Mouse (Mus musculus) myocyte (in vitro differentiated cells): ENCODE data around the gene Dennd1b.

Experiments
- CEBPB ChIP-seq: IDR thresholded peaks from 2 replicates; pipeline ENCODE4 v1.6.1; 2011; ENCODE audit warnings: mild to moderate bottlenecking, moderate library complexity; ENCODE audit not compliant: poor library complexity, insufficient read depth, severe bottlenecking
- E2F4 ChIP-seq: IDR thresholded peaks from one replicate; pipeline ENCODE4 v1.6.1; 2011; ENCODE audit warnings: mild to moderate bottlenecking, control low read depth, moderate library complexity; ENCODE audit not compliant: insufficient read depth
- MAX ChIP-seq: IDR thresholded peaks from one replicate; pipeline ENCODE4 v1.6.1; 2011; ENCODE audit warnings: low read depth, mild to moderate bottlenecking, control low read depth
- POLR2A ChIP-seq: IDR thresholded peaks from one replicate; pipeline ENCODE4 v1.6.1; 2011; ENCODE audit warnings: low read depth, mild to moderate bottlenecking, control low read depth, moderate library complexity; ENCODE audit not compliant: insufficient read length
- POLR2AphosphoS2 ChIP-seq: IDR thresholded peaks from one replicate; pipeline ENCODE4 v1.6.1; 2011; ENCODE audit warnings: low read depth, control low read depth; ENCODE audit not compliant: insufficient read length
- TCF12 ChIP-seq: IDR thresholded peaks from one replicate; pipeline ENCODE4 v1.6.1; 2011; ENCODE audit warnings: mild to moderate bottlenecking, control low read depth; ENCODE audit not compliant: poor library complexity, insufficient read depth, severe bottlenecking
- USF1 ChIP-seq: IDR thresholded peaks from one replicate; pipeline ENCODE4 v1.6.1; 2011; ENCODE audit warnings: low read depth, mild to moderate bottlenecking, control low read depth, moderate library complexity

DNA sequence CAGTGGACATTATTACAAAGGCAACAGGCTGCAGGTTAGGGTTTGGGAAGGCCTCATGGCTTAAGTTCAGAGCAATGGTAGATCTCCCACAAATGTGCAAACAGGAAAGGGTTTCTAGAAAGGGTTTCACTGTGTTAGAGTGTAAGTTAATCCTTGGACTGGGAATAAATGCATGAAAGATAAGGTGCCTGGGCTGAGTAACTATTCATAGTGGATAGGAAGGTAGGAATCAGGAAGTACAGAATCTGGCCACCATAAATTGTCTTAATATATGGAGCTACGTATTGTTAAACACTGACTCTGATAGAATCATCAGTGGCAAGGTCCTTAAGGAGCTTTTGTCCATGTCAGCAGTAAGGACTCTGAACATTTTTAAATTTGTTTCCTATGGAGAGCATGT lies 42.8 kb downstream of the Dennd1b start:
- TF ChIP-seq POLR2A (no peak), TCF12 (no peak), USF1 (no peak), POLR2AphosphoS2 (no peak), E2F4 (no peak), CEBPB (no peak), MAX (no peak)
